Mouse (Mus musculus): ENCODE measurements around the gene Fgf2. TPM values are rescaled to one million over a fixed set of nuclear protein-coding genes. Genes with fewer than 3 reads are reported as not detected.

Fgf2 gene
- total and polyA plus RNA-seq, 3 experiments = 0.15 to 0.53 TPM; not detected in 1

- H3K27me3 ChIP-seq (ENCODE audit: control insufficient read depth in 1 of 2, insufficient read depth in 2 of 2, low read length in 2 of 2) = no peaks in the 10 kb centered on the region
- H3K27ac ChIP-seq (ENCODE audit: control insufficient read depth, low read depth, low read length) = peak overlapping the region; percentile 65
- H3K9me3 ChIP-seq (replicated peaks; ENCODE audit: insufficient read depth, low read length) = no peaks in the 10 kb centered on the region
- H3K36me3 ChIP-seq (ENCODE audit: control insufficient read depth in 1 of 2, insufficient read depth in 2 of 2, low read length in 2 of 2) = peaks cover 0 to 44% of the 10 kb centered on the region in 2 experiments; a peak in 2 of 4 replicates
- H3K9ac ChIP-seq (ENCODE audit: control insufficient read depth, low read depth, low read length, poor library complexity, severe bottlenecking) = no peak overlapping the region
- H3K4me1 ChIP-seq (ENCODE audit: control insufficient read depth in 1 of 2, insufficient read depth in 2 of 2, low read length in 2 of 2) = peaks cover 20 to 36% of the 10 kb centered on the region in 2 experiments
- DNase-seq (ENCODE audit: low read depth, low spot score) = peak; percentile 41
- peak overlapping the region in 1 of 2 experiments; percentile 26; a peak in 1 of 4 replicates for H3K4me3 ChIP-seq (ENCODE audit: control insufficient read depth in 1 of 2, insufficient read depth in 1 of 2, low read depth in 2 of 2, low read length in 2 of 2)
- no peaks in the 10 kb centered on the region for H3K79me2 ChIP-seq (ENCODE audit: control insufficient read depth, insufficient read depth, low read length, poor library complexity)
- no peak for TF ChIP-seq NRF1 (IDR thresholded peaks at IDR 0.05; ENCODE audit: insufficient read depth, low read depth, low read length, poor library complexity, severe bottlenecking)
- no peak for TF ChIP-seq TBP (IDR thresholded peaks at IDR 0.05; ENCODE audit: low read depth, low read length)
- TF ChIP-seq BHLHE40 (IDR thresholded peaks at IDR 0.05; ENCODE audit: borderline replicate concordance, low read depth, low read length) = peak; percentile 69
- no peak for TF ChIP-seq E2F4 (IDR thresholded peaks at IDR 0.05; ENCODE audit: borderline replicate concordance, low read depth, low read length)
- peak; percentile 93 for TF ChIP-seq TCF12 (IDR thresholded peaks at IDR 0.05; ENCODE audit: low read depth, low read length)
- TF ChIP-seq SIN3A (IDR thresholded peaks at IDR 0.05; ENCODE audit: low read length) = peak; percentile 78
- peak; percentile 94 for TF ChIP-seq GATA1 (IDR thresholded peaks at IDR 0.05; ENCODE audit: low read depth, low read length)
- TF ChIP-seq GABPA (IDR thresholded peaks at IDR 0.05; ENCODE audit: low read depth, low read length) = no peak
- peak; percentile 74 for TF ChIP-seq RCOR1 (IDR thresholded peaks at IDR 0.05; ENCODE audit: low read depth, low read length)
- no peak; the same call in 1 of the 2 replicates for TF ChIP-seq MYC (IDR thresholded peaks at IDR 0.05; ENCODE audit: low read depth, low read length)
- 0 out of 2 replicates have a peak, but pooled peaks have one; percentile 15 for TF ChIP-seq CHD2 (IDR thresholded peaks at IDR 0.05; ENCODE audit: low read length)
- no peak for TF ChIP-seq MAX (IDR thresholded peaks at IDR 0.05; ENCODE audit: low read length)
- TF ChIP-seq ELF1 (IDR thresholded peaks at IDR 0.05; ENCODE audit: low read depth, low read length) = no peak
- no peak for TF ChIP-seq ZMIZ1 (IDR thresholded peaks at IDR 0.05; ENCODE audit: low read depth, low read length)
- peak; percentile 81 for TF ChIP-seq ETS1 (IDR thresholded peaks at IDR 0.05; ENCODE audit: low read depth, low read length)
- 0 out of 2 replicates have a peak, but pooled peaks have one; percentile 41 for TF ChIP-seq MAFK (IDR thresholded peaks at IDR 0.05; ENCODE audit: borderline replicate concordance, low read depth, low read length)
- no peak for TF ChIP-seq ZKSCAN1 (IDR thresholded peaks at IDR 0.05; ENCODE audit: low read depth, low read length)
- TF ChIP-seq KAT2A (conservative IDR thresholded peaks at IDR 0.05; ENCODE audit: low read depth, low read length) = no peak
- peak; percentile 89 for TF ChIP-seq EP300 (IDR thresholded peaks at IDR 0.05; ENCODE audit: low read depth in 1 of 2, low read length in 2 of 2)
- TF ChIP-seq MAZ (IDR thresholded peaks at IDR 0.05; ENCODE audit: low read depth, low read length) = 0 out of 2 replicates have a peak, but pooled peaks have one; percentile 43
- no peak for TF ChIP-seq ZNF384 (IDR thresholded peaks at IDR 0.05; ENCODE audit: low read depth, low read length)
- TF ChIP-seq SMC3 (IDR thresholded peaks at IDR 0.05; ENCODE audit: low read depth, low read length) = no peak
- TF ChIP-seq HCFC1 (IDR thresholded peaks at IDR 0.05; ENCODE audit: low read depth, low read length) = no peak
- TF ChIP-seq USF2 (IDR thresholded peaks at IDR 0.05; ENCODE audit: borderline replicate concordance in 1 of 2, insufficient read depth in 1 of 2, low read depth in 1 of 2, low read length in 2 of 2) = no peak
- peak; percentile 41; the same call in 1 of the 2 replicates for TF ChIP-seq MXI1 (IDR thresholded peaks at IDR 0.05; ENCODE audit: low read depth, low read length)
- TF ChIP-seq ZC3H11A (IDR thresholded peaks at IDR 0.05; ENCODE audit: low read depth, low read length) = no peak
- TF ChIP-seq POLR2AphosphoS2 (IDR thresholded peaks at IDR 0.05; ENCODE audit: low read length) = no peak
- 0 out of 2 replicates have a peak, but pooled peaks have one; percentile 4 for TF ChIP-seq TAL1 (IDR thresholded peaks at IDR 0.05; ENCODE audit: low read length)
Measured at GRCm38 (mm10) chr3:37326627-37327026, 21.5 kb upstream of the Fgf2 start.

Measured in MEL (cell line).